7 mouse cellular contexts compared by ENCODE assay signal in the genomic region with DNA sequence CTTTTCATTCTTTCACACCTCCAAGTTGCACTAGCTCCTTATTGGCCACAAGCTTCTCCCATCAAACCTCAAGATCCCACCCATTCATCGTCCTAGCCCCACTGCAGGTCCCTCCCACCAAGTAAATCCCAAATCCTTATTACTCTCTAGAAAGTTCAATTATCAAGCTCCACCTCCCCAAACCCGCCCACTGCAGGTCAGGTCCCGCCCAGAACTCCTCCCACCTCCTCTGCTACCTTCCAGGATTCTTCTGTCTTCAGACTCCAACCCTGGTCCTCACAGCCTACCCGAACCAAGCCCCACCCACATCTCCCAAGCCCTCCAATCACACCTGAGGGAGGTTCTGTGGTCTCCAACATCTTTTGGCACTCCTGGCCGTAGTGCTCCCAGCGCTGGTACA. TPM values are rescaled to one million over a fixed set of nuclear protein-coding genes. Genes with fewer than 3 reads are reported as not detected.
DNase-seq lines count a peak whose midpoint lies in the region; ATAC-seq and TF ChIP-seq lines count a peak whose summit lies in the region.

No protein-coding gene starts in this region.

- H3K27ac ChIP-seq in intestine, postnatal 0 days (ENCODE audit: low read depth, low read length) = no peak overlapping the region

- DNase-seq in G1E (ENCODE audit: low spot score) = no peak
- peak; percentile 54 for DNase-seq in embryo, embryonic 11 days
- DNase-seq in lung, postnatal 4 days = peak; percentile 46 to 59
- no peak for DNase-seq in spleen, postnatal 10 days (ENCODE audit: low spot score in 2 of 2)
- no peak for DNase-seq in spleen, postnatal 14 days (ENCODE audit: low spot score in 2 of 2)
- DNase-seq in right cerebral cortex, postnatal 25 days = no peak

- no peak overlapping the region; the same call in 1 of the 2 replicates for H3K4me3 ChIP-seq in G1E (ENCODE audit: low read depth, low read length)
- no peak overlapping the region for H3K4me3 ChIP-seq in intestine, postnatal 0 days (ENCODE audit: low read depth, low read length)

- H3K4me1 ChIP-seq in G1E (ENCODE audit: insufficient read depth, low read depth, low read length) = peaks cover 55% of the 10 kb centered on the region
- H3K4me1 ChIP-seq in intestine, postnatal 0 days (replicated peaks; ENCODE audit: control insufficient read depth, insufficient read depth, low read length) = peaks cover 20% of the 10 kb centered on the region

- peak overlapping the region; percentile 46 for H3K4me2 ChIP-seq in intestine, postnatal 0 days (replicated peaks; ENCODE audit: low read depth)

- H3K27me3 ChIP-seq in G1E (ENCODE audit: insufficient read depth, low read length) = peaks cover 39% of the 10 kb centered on the region
- H3K27me3 ChIP-seq in intestine, postnatal 0 days (replicated peaks; ENCODE audit: control insufficient read depth, insufficient read depth, low read length) = peaks cover 8% of the 10 kb centered on the region; the same call in 1 of the 2 replicates

- no peak for TF ChIP-seq CTCF in G1E (IDR thresholded peaks at IDR 0.05; ENCODE audit: low read depth, low read length)
- no peak for TF ChIP-seq CTCF in intestine, postnatal 0 days (IDR thresholded peaks at IDR 0.05; ENCODE audit: low read depth)

- H3K9me3 ChIP-seq in G1E (replicated peaks) = no peaks in the 10 kb centered on the region
- no peaks in the 10 kb centered on the region for H3K9me3 ChIP-seq in intestine, postnatal 0 days (ENCODE audit: control insufficient read depth)

- peaks cover 29% of the 10 kb centered on the region for H3K36me3 ChIP-seq in G1E (replicated peaks)
- H3K36me3 ChIP-seq in intestine, postnatal 0 days (ENCODE audit: control insufficient read depth, insufficient read depth) = no peaks in the 10 kb centered on the region

- WGBS in intestine, postnatal 0 days = 0% methylated on average over 6 of the region's 6 CpGs

- ATAC-seq in G1E (ENCODE audit: extremely low read depth, insufficient number of reproducible peaks, low FRiP score, poor library complexity, severe bottlenecking) = 0 out of 2 replicates have a peak, but pooled peaks have one; percentile 40
- 0 out of 2 replicates have a peak, but pooled peaks have one; percentile 3 for ATAC-seq in intestine, postnatal 0 days

- no peak overlapping the region for H3K9ac ChIP-seq in intestine, postnatal 0 days (ENCODE audit: low read depth, low read length)

RNA-seq across cellular contexts. Expression of a gene that starts 1.7 kb away (rescaled TPM):
- total RNA-seq in G1E (2014; fragmentation: Nextera tagmentation) (7.0 and 10.7 TPM in 2 replicates), G1E (2017) (6.5 and 6.8 TPM in 2 replicates)
- 7.1 and 7.7 TPM in 2 replicates for polyA plus RNA-seq in G1E (2012)
- polyA plus RNA-seq in intestine, postnatal 0 days (2015; fragmentation: Nextera tagmentation; extraction: Ambion mirVana) = 0.48 and 0.67 TPM in 2 replicates

RNA-seq across cellular contexts. Expression of a gene that starts 12.0 kb away (rescaled TPM):
- 13.6 and 19.0 TPM in 2 replicates for total RNA-seq in G1E (2014; fragmentation: Nextera tagmentation)
- total RNA-seq in G1E (2017) = 14.3 and 15.1 TPM in 2 replicates
- polyA plus RNA-seq in G1E (2012) = 25.4 and 27.2 TPM in 2 replicates
- polyA plus RNA-seq in intestine, postnatal 0 days (2015; fragmentation: Nextera tagmentation; extraction: Ambion mirVana) = 5.0 and 5.1 TPM in 2 replicates

RNA-seq across cellular contexts. Expression of a gene that starts 14.7 kb away (rescaled TPM):
- total RNA-seq in G1E (2014; fragmentation: Nextera tagmentation) (19.5 and 25.5 TPM in 2 replicates), G1E (2017) (75.1 and 92.3 TPM in 2 replicates)
- polyA plus RNA-seq in G1E (2012) = 73.1 and 75.0 TPM in 2 replicates
- 66.3 and 69.6 TPM in 2 replicates for polyA plus RNA-seq in intestine, postnatal 0 days (2015; fragmentation: Nextera tagmentation; extraction: Ambion mirVana)

RNA-seq across cellular contexts. Expression of a gene that starts 15.1 kb away (rescaled TPM):
- total RNA-seq in G1E (2014; fragmentation: Nextera tagmentation) (5.1 and 5.9 TPM in 2 replicates), G1E (2017) (2.6 and 3.0 TPM in 2 replicates)
- polyA plus RNA-seq in G1E (2012) = 6.2 and 6.7 TPM in 2 replicates
- polyA plus RNA-seq in intestine, postnatal 0 days (2015; fragmentation: Nextera tagmentation; extraction: Ambion mirVana) = 7.3 and 8.1 TPM in 2 replicates

RNA-seq across cellular contexts. Expression of a gene that starts 44.5 kb away (rescaled TPM):
- 3.3 and 6.7 TPM in 2 replicates for total RNA-seq in G1E (2014; fragmentation: Nextera tagmentation)
- 6.2 and 7.2 TPM in 2 replicates for total RNA-seq in G1E (2017)
- 27.3 and 27.8 TPM in 2 replicates for polyA plus RNA-seq in G1E (2012)
- 4.8 and 5.1 TPM in 2 replicates for polyA plus RNA-seq in intestine, postnatal 0 days (2015; fragmentation: Nextera tagmentation; extraction: Ambion mirVana)

Comparison
In these comparisons a context has a peak if more than half of its experiments do, and no peak if none do; other contexts are left out.
1. DNase-seq: peak in embryo, embryonic 11 days (single experiment) and lung, postnatal 4 days (2 of 2); none in G1E (single experiment), spleen, postnatal 10 days (0 of 2), spleen, postnatal 14 days (0 of 2) and right cerebral cortex, postnatal 25 days (single experiment).